Mouse (Mus musculus): ENCODE data around the gene Nab2. TPM values are rescaled to one million over a fixed set of nuclear protein-coding genes. Genes with fewer than 3 reads are reported as not detected.

Nab2 gene
- polyA plus RNA-seq, 1 experiment from 2014 or later, result 1.2 TPM

DNA sequence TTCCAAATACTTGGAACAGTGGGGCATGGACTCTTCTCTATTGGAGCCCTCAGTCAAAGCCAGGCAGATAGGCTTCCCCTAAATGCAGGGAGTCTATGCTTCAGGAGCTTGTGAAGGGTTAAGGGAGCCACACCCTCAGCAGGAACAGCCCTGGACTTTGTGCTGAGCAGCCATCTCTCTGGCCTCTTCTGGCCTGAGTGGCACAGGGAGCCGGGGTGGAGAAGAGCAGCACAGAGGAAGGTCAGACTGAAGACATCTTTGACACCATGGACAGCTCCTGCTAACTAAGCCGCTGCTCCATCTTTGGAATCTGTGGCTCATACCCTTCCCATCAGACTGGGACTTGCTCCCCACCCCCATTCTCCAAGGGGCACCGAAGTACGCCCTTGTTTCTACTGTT lies 34.9 kb upstream of the Nab2 start:
- Histone ChIP-seq H3K27ac (replicated peaks; ENCODE audit: low read depth, low read length) (no peak overlapping the region), H3K9ac (replicated peaks; ENCODE audit: low read length) (no peak overlapping the region), H3K27me3 (ENCODE audit: control insufficient read depth, insufficient read depth, low read length) (no peaks in the 10 kb centered on the region), H3K4me2 (ENCODE audit: low read length) (no peak overlapping the region), H3K36me3 (ENCODE audit: control insufficient read depth, insufficient read depth, low read length) (0 out of 2 replicates have a peak, but pooled peaks cover 3% of the 10 kb centered on the region), H3K4me3 (replicated peaks; ENCODE audit: low read depth, low read length) (no peak overlapping the region), H3K9me3 (ENCODE audit: control insufficient read depth, low read length) (no peaks in the 10 kb centered on the region), H3K4me1 (ENCODE audit: control insufficient read depth, insufficient read depth, low read length) (no peaks in the 10 kb centered on the region)
- DNase-seq (no peak), ATAC-seq (ENCODE audit: low FRiP score, low TSS enrichment) (no peak)
- WGBS, result 44% methylated on average over 4 of the region's 4 CpGs

DNA sequence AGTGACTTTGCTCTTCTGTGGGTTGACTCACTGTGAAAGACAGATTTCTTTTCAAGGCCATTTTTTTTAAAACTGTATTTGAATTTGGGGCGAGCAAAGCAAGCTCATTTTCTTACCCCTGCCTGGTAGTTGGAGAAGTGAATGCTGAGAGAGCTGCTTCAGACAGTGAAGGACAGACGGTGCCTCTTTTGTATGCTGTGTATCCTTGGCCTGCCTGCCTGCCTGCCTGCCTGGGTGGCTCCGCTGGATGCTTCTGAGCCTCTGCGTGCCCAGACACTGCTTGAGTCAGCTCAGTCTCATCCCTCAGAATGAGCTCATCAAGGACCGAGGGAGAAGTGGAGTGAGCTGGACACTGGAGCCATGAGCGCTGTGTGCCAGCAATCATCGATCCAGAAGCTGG lies 30.6 kb upstream of the Nab2 start:
- Histone ChIP-seq H3K36me3 (ENCODE audit: control insufficient read depth, insufficient read depth, low read length) (peaks cover 18% of the 10 kb centered on the region), H3K9ac (replicated peaks; ENCODE audit: low read length) (no peak overlapping the region), H3K4me1 (ENCODE audit: control insufficient read depth, insufficient read depth, low read length) (no peaks in the 10 kb centered on the region), H3K27ac (replicated peaks; ENCODE audit: low read depth, low read length) (no peak overlapping the region), H3K9me3 (ENCODE audit: control insufficient read depth, low read length) (no peaks in the 10 kb centered on the region), H3K27me3 (ENCODE audit: control insufficient read depth, insufficient read depth, low read length) (no peaks in the 10 kb centered on the region), H3K4me3 (replicated peaks; ENCODE audit: low read depth, low read length) (no peak overlapping the region), H3K4me2 (ENCODE audit: low read length) (no peak overlapping the region)
- 94% methylated on average over 7 of the region's 7 CpGs for WGBS
- ATAC-seq (ENCODE audit: low FRiP score, low TSS enrichment) (no peak), DNase-seq (no peak)

DNA sequence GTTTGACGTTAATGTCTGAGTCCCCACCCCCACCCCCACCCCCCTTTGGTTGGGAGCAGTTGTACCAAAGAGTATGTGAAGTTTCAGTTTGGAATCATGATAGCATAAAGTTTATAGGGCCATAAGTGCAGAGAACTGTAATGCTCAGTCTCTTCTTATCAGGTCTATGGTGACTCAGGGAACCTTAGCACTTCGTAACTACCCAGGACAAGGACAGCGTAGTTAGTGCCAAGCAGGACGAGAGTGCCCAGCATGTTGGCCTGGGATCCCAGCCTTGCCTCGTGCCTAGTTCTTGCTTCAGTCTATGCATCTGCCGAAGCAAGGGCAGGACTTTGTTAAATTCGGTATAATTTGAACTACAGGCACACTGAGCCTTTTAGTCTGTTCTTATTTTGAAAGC lies 27.4 kb upstream of the Nab2 start:
- Histone ChIP-seq H3K9ac (replicated peaks; ENCODE audit: low read length) (no peak overlapping the region), H3K27me3 (ENCODE audit: control insufficient read depth, insufficient read depth, low read length) (no peaks in the 10 kb centered on the region), H3K27ac (replicated peaks; ENCODE audit: low read depth, low read length) (no peak overlapping the region), H3K4me1 (ENCODE audit: control insufficient read depth, insufficient read depth, low read length) (no peaks in the 10 kb centered on the region), H3K9me3 (ENCODE audit: control insufficient read depth, low read length) (no peaks in the 10 kb centered on the region), H3K36me3 (ENCODE audit: control insufficient read depth, insufficient read depth, low read length) (peaks cover 26% of the 10 kb centered on the region), H3K4me2 (ENCODE audit: low read length) (no peak overlapping the region), H3K4me3 (replicated peaks; ENCODE audit: low read depth, low read length) (no peak overlapping the region)
- ATAC-seq (ENCODE audit: low FRiP score, low TSS enrichment) (no peak), DNase-seq (no peak)
- WGBS, result 97% methylated on average over 7 of the region's 7 CpGs

DNA sequence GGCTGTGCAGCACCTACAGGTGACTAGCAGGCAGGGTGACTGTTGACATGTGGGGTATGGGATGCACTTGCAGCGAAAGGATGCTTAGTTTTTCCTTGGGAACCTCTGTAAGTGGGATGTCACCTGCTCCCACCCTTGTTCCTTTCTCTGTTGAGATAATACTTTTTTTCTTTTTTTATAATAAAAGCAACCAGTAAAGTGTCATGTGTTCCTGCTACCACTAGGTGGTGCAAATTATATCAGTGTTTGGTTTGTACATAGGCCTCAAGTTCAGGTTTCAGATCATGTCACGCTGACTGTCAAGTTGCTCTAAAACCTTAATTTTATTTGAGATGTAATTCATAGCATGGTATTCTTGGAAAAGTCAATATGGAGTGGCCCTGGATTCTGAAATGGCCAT lies 26.3 kb upstream of the Nab2 start:
- H3K9me3 ChIP-seq (ENCODE audit: control insufficient read depth, low read length), result no peaks in the 10 kb centered on the region
- ATAC-seq (ENCODE audit: low FRiP score, low TSS enrichment) (no peak), DNase-seq (peak; percentile 79)
- H3K4me3 ChIP-seq (replicated peaks; ENCODE audit: low read depth, low read length), result no peak overlapping the region
- H3K9ac ChIP-seq (replicated peaks; ENCODE audit: low read length), result no peak overlapping the region
- H3K27me3 ChIP-seq (ENCODE audit: control insufficient read depth, insufficient read depth, low read length), result no peaks in the 10 kb centered on the region
- H3K36me3 ChIP-seq (ENCODE audit: control insufficient read depth, insufficient read depth, low read length), result peaks cover 26% of the 10 kb centered on the region
- no peak overlapping the region for H3K27ac ChIP-seq (replicated peaks; ENCODE audit: low read depth, low read length)
- no peak overlapping the region for H3K4me2 ChIP-seq (ENCODE audit: low read length)
- WGBS, result 64% methylated on average over 2 of the region's 2 CpGs
- H3K4me1 ChIP-seq (ENCODE audit: control insufficient read depth, insufficient read depth, low read length), result no peaks in the 10 kb centered on the region

DNA sequence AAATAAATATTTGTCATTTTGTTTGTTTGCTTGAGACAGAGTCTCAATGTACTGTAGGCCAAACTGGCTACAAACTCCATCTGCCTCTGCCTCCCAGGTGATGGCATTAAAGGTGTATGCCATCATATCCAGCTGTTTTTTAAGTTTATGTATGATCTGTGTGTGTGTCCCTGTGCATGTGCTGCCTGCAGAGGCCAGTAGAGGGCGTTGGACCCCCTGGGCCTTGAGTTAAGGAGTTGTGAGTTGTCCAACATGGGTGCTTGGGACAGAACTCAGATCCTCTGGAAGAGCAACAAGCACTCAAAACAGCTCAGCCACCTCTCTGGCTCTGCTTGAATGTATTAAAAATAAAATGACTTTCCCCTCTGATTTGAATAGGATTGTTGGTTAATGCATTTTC lies 22.7 kb upstream of the Nab2 start:
- Histone ChIP-seq H3K27ac (replicated peaks; ENCODE audit: low read depth, low read length) (no peak overlapping the region), H3K9ac (replicated peaks; ENCODE audit: low read length) (no peak overlapping the region), H3K4me1 (ENCODE audit: control insufficient read depth, insufficient read depth, low read length) (no peaks in the 10 kb centered on the region), H3K27me3 (ENCODE audit: control insufficient read depth, insufficient read depth, low read length) (no peaks in the 10 kb centered on the region), H3K9me3 (ENCODE audit: control insufficient read depth, low read length) (no peaks in the 10 kb centered on the region), H3K4me2 (ENCODE audit: low read length) (no peak overlapping the region), H3K4me3 (replicated peaks; ENCODE audit: low read depth, low read length) (no peak overlapping the region), H3K36me3 (ENCODE audit: control insufficient read depth, insufficient read depth, low read length) (peaks cover 13% of the 10 kb centered on the region)
- DNase-seq, result no peak
- 38% methylated on average over 1 of the region's 1 CpGs for WGBS
- ATAC-seq (ENCODE audit: low FRiP score, low TSS enrichment), result no peak

DNA sequence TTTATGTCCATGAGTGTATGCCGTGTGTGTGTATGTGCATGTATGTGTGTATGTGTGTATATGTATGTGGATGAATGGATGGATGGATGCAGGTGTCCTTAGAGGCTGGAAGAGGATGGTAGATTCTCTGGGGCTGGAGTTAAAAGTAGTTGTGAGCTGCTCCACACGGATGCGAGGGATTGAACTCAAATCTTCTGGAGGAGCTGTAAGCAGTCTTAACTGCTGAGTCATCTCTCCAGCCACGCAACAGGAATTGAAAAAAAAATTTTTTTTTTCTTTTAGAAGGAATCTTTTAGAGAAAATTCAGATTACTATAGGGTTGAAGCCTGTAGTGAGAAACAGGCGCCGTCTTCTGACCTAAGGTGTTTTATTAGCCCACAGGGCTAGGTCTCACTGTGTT lies 14.5 kb upstream of the Nab2 start:
- WGBS, result 95% methylated on average over 6 of the region's 6 CpGs
- no peak for DNase-seq

DNA sequence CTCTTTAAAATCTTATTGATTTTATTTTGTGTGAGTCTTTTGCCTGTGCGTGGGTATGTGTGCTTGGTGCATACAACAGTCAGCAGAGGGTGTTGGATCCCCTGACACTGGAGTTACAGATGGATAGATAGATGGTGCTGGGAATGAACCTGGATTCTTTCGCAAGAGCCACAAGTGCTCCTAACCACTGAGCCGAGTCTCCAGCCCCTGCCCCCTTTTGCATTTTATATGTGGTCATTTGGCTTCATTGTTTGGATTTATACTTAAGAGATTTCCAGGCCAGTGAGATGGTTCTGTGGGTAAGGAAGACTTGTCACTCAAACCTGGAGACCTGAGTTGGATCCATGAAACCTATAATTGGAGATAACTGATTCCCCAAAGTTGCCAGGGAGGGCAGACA lies 11.5 kb upstream of the Nab2 start:
- WGBS, result 98% methylated on average over 3 of the region's 3 CpGs

More for the DNA sequence above, 14.5 kb upstream of the Nab2 start:
- Histone ChIP-seq H3K9me3 (ENCODE audit: control insufficient read depth, low read length) (no peaks in the 10 kb centered on the region), H3K36me3 (ENCODE audit: control insufficient read depth, insufficient read depth, low read length) (no peaks in the 10 kb centered on the region), H3K27ac (replicated peaks; ENCODE audit: low read depth, low read length) (no peak overlapping the region), H3K4me2 (ENCODE audit: low read length) (no peak overlapping the region), H3K27me3 (ENCODE audit: control insufficient read depth, insufficient read depth, low read length) (no peaks in the 10 kb centered on the region), H3K4me3 (replicated peaks; ENCODE audit: low read depth, low read length) (no peak overlapping the region), H3K4me1 (ENCODE audit: control insufficient read depth, insufficient read depth, low read length) (no peaks in the 10 kb centered on the region), H3K9ac (replicated peaks; ENCODE audit: low read length) (no peak overlapping the region)
- ATAC-seq (ENCODE audit: low FRiP score, low TSS enrichment), result no peak

DNA sequence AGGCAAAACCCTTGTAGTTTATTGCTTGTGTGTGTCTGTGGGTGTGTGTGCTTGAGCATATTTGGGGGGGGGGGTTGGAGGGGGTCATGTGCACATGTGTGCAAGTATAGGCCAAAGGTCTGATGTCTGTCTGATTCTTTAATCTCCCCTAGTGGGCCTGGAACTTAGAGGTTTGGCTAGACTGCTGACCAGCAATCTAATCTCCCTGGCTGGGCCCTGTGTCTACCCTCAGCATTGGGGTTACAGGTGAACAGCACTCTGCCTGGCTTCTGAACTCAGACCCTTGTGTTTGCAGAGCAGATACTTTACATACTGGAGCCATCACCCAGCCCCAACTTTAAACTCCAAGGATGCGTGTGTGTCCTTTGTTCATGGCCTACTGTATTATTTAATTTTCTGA lies 10.8 kb upstream of the Nab2 start:
- no peaks in the 10 kb centered on the region for H3K27me3 ChIP-seq (ENCODE audit: control insufficient read depth, insufficient read depth, low read length)
- no peaks in the 10 kb centered on the region for H3K9me3 ChIP-seq (ENCODE audit: control insufficient read depth, low read length)
- no peaks in the 10 kb centered on the region for H3K36me3 ChIP-seq (ENCODE audit: control insufficient read depth, insufficient read depth, low read length)
- no peak overlapping the region for H3K27ac ChIP-seq (replicated peaks; ENCODE audit: low read depth, low read length)
- H3K4me2 ChIP-seq (ENCODE audit: low read length), result no peak overlapping the region
- no peak overlapping the region for H3K9ac ChIP-seq (replicated peaks; ENCODE audit: low read length)
- no peak for DNase-seq
- peaks cover 3% of the 10 kb centered on the region; the same call in 1 of the 2 replicates for H3K4me1 ChIP-seq (ENCODE audit: control insufficient read depth, insufficient read depth, low read length)
- no peak for ATAC-seq (ENCODE audit: low FRiP score, low TSS enrichment)
- no peak overlapping the region for H3K4me3 ChIP-seq (replicated peaks; ENCODE audit: low read depth, low read length)
- 91% methylated on average over 1 of the region's 1 CpGs for WGBS

More for the DNA sequence above, 11.5 kb upstream of the Nab2 start:
- no peak for ATAC-seq (ENCODE audit: low FRiP score, low TSS enrichment)
- H3K27ac ChIP-seq (replicated peaks; ENCODE audit: low read depth, low read length), result no peak overlapping the region
- DNase-seq, result no peak
- H3K4me2 ChIP-seq (ENCODE audit: low read length), result no peak overlapping the region
- H3K9ac ChIP-seq (replicated peaks; ENCODE audit: low read length), result no peak overlapping the region
- no peaks in the 10 kb centered on the region for H3K27me3 ChIP-seq (ENCODE audit: control insufficient read depth, insufficient read depth, low read length)
- no peaks in the 10 kb centered on the region for H3K9me3 ChIP-seq (ENCODE audit: control insufficient read depth, low read length)
- peaks cover 3% of the 10 kb centered on the region; the same call in 1 of the 2 replicates for H3K4me1 ChIP-seq (ENCODE audit: control insufficient read depth, insufficient read depth, low read length)
- H3K36me3 ChIP-seq (ENCODE audit: control insufficient read depth, insufficient read depth, low read length), result no peaks in the 10 kb centered on the region
- H3K4me3 ChIP-seq (replicated peaks; ENCODE audit: low read depth, low read length), result no peak overlapping the region

DNA sequence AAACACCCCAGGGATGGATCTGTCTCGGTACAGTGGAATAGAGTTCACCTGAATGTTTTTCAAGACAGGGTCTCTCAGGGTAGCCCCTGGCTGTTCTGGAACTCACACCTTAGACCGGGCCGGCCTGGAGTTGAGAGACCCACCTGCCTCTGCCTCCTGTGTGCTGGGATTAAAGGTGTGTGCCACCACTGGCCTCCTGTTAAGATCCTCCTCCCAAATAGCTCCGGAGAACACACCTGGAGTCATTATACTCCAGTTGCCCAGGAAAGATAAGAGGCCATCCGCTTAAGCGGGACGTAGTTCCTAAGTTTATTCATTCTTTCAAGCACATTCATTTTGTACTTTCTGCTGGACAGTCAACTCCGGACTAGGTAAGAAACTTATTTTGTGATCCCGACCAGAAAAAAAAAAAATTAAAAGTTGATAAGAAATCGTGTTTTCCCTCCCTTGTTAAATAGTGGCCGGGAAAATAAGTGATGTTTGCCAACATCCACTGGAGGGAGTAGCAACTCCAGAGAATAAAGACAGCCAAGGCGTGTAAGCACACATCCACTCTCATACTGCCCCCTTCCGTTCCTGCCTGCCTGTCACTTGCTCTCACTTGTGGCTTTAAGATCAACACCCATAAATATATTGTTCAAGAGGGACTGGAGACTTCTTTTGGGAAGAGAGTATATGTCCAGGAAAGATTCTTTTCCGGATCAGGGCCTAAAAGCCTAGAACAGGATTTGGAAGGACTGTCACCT lies 9.4 kb upstream of the Nab2 start:
- Histone ChIP-seq H3K27ac (replicated peaks; ENCODE audit: low read depth, low read length) (no peak overlapping the region), H3K4me2 (ENCODE audit: low read length) (peak overlapping the region; percentile 98), H3K4me1 (ENCODE audit: control insufficient read depth, insufficient read depth, low read length) (peaks cover 3% of the 10 kb centered on the region; the same call in 1 of the 2 replicates), H3K4me3 (replicated peaks; ENCODE audit: low read depth, low read length) (peak overlapping the region; percentile 66), H3K9me3 (ENCODE audit: control insufficient read depth, low read length) (no peaks in the 10 kb centered on the region), H3K36me3 (ENCODE audit: control insufficient read depth, insufficient read depth, low read length) (no peaks in the 10 kb centered on the region), H3K27me3 (ENCODE audit: control insufficient read depth, insufficient read depth, low read length) (no peaks in the 10 kb centered on the region), H3K9ac (replicated peaks; ENCODE audit: low read length) (peak overlapping the region; percentile 72)
- WGBS, result 14% methylated on average over 14 of the region's 14 CpGs
- DNase-seq (peak; percentile 84), ATAC-seq (ENCODE audit: low FRiP score, low TSS enrichment) (no peak)
